Mouse (Mus musculus): ENCODE data around the gene Etnk2.

GRCm38 (mm10) chr1:133375696-133376346, 12.4 kb downstream of the Etnk2 start:
- TF ChIP-seq CTCF (IDR thresholded peaks at IDR 0.05; ENCODE audit: control insufficient read depth, insufficient read depth, insufficient replicate concordance, low read depth, low read length) (no peak), POLR2A (IDR thresholded peaks at IDR 0.05; ENCODE audit: control insufficient read depth, low read depth, low read length) (no peak; the same call in 1 of the 2 replicates)
